Mouse (Mus musculus) erythroblast, embryonic 14.5 days (primary cell): ENCODE results near the gene Cdhr2.

Source experiments
- GATA1 ChIP-seq: IDR thresholded peaks from 2 replicates; pipeline ENCODE4 v1.6.1; 2012; ENCODE audit warnings: low read length, inconsistent platforms, mixed read lengths
- TAL1 ChIP-seq: IDR thresholded peaks from 3 replicates; pipeline ENCODE4 v1.6.1; 2012; ENCODE audit warnings: low read length, inconsistent platforms, mixed read lengths

- TF ChIP-seq TAL1: no peak
- TF ChIP-seq GATA1: no peak
These were observed 8.3 kb upstream of the Cdhr2 start for GRCm38 (mm10) chr13:54692711-54693557.
